Mouse (Mus musculus) layer of hippocampus, postnatal 25 days (tissue): ENCODE measurements around the gene Tnnc1. TPM values are rescaled to one million over a fixed set of nuclear protein-coding genes. Genes with fewer than 3 reads are reported as not detected.

ENCODE experiments used
- DNase-seq, 2 experiments: peaks; one replicate each; pipeline ENCODE4 v3.0.0; 2022; ENCODE audit warnings: mixed read lengths in 2 of 2, low spot score in 1 of 2; ENCODE audit errors: extremely low spot score in 1 of 2
- total RNA-seq, 2 experiments: library from RNA; stranded (reverse); gene quantifications; 2 replicates each; pipeline ENCODE4 v1.2.3; 2021

Tnnc1 gene
- total RNA-seq = 1 to 10 TPM; 2.2 to 3.1 TPM

GRCm38 (mm10) chr14:31208084-31208483, at the start of gene Tnnc1:
TSS of gene Tnnc1 (plus strand) at chr14:31208312.
- no peak for DNase-seq

- no peak for DNase-seq
These were observed 47.6 kb upstream of the Tnnc1 start for GRCm38 (mm10) chr14:31160196-31161150.

- DNase-seq = no peak
These were observed 46.9 kb upstream of the Tnnc1 start for GRCm38 (mm10) chr14:31161191-31161590.

- DNase-seq = no peak
These were observed 46.5 kb upstream of the Tnnc1 start for GRCm38 (mm10) chr14:31161638-31162037.

GRCm38 (mm10) chr14:31164067-31164466, 44.0 kb upstream of the Tnnc1 start:
- no peak for DNase-seq

- no peak for DNase-seq
These were observed 43.1 kb upstream of the Tnnc1 start for GRCm38 (mm10) chr14:31165010-31165409.

GRCm38 (mm10) chr14:31165458-31165857, 42.7 kb upstream of the Tnnc1 start:
- DNase-seq = no peak

- DNase-seq = no peak
These were observed 42.0 kb upstream of the Tnnc1 start for GRCm38 (mm10) chr14:31165991-31166630.

- no peak for DNase-seq
These were observed 41.3 kb upstream of the Tnnc1 start for GRCm38 (mm10) chr14:31166827-31167226.

- no peak for DNase-seq
These were observed 39.7 kb upstream of the Tnnc1 start, which contains the start of gene Stab1 for GRCm38 (mm10) chr14:31168425-31168824. TSS of gene Stab1 (minus strand) at chr14:31168641.

- no peak for DNase-seq
These were observed 38.6 kb upstream of the Tnnc1 start for GRCm38 (mm10) chr14:31169508-31169907.

GRCm38 (mm10) chr14:31170963-31171362, 37.1 kb upstream of the Tnnc1 start:
- DNase-seq = no peak

GRCm38 (mm10) chr14:31171386-31171785, 36.7 kb upstream of the Tnnc1 start:
- DNase-seq = no peak

GRCm38 (mm10) chr14:31171821-31172220, 36.3 kb upstream of the Tnnc1 start:
- no peak for DNase-seq

GRCm38 (mm10) chr14:31172781-31173455, 35.2 kb upstream of the Tnnc1 start:
- no peak for DNase-seq

- no peak for DNase-seq
These were observed 34.6 kb upstream of the Tnnc1 start for GRCm38 (mm10) chr14:31173537-31173936.

GRCm38 (mm10) chr14:31177287-31177686, 30.8 kb upstream of the Tnnc1 start:
- DNase-seq = no peak

GRCm38 (mm10) chr14:31177715-31178114, 30.4 kb upstream of the Tnnc1 start:
- no peak for DNase-seq

GRCm38 (mm10) chr14:31179677-31180365, 28.3 kb upstream of the Tnnc1 start:
- DNase-seq = no peak

- DNase-seq = no peak
These were observed 26.6 kb upstream of the Tnnc1 start for GRCm38 (mm10) chr14:31181512-31181911.
